Mouse (Mus musculus): ENCODE measurements at regions not wholly inside any gene's neighbourhood (a gene's known extent, or its start where the extent isn't known, plus 50 kb on each side); places are given as distances from the start of the nearest gene placed in this dataset.
A peak's percentile ranks its signal among the peaks of the same experiment; 100 is the strongest.
"Not testable (repeated sequence)": the region's sequence is repeated elsewhere in the genome, so short reads cannot be mapped to it uniquely, and the experiment has no call there.

DNA sequence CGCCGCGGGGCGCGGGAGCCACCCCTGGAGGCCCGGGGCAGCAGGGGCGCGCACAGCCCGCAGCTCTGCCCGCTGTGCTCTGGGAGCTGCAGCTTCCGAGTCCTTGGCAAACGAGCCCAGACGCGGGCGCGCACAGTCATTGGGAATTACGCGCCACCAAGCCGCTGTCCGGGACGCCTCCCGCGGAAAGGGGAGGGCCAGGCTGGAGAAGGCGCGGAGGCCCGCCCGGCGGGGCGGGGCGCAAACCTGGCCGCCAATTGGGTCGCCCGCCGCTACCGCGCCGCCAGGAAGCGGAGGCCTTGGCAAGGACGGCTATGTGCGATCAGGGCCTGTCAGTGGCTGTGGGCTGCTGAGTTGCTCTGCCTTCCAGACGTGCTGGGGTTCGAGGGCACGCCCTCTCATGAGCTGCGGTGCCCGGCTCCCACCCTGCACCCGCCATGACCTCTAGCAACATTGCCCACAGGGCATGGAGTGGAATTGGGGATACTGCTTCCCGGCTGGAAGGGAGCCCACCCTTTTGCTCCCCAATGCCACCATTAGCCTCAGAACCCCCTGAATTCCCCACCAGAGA is 739.1 kb upstream of the Ywhaq start:
- H3K27ac ChIP-seq; H3K4me3 ChIP-seq; intact Hi-C loops (cut with DNase I): not testable (repeated sequence)
- DNase-seq, result peak; percentile 18

DNA sequence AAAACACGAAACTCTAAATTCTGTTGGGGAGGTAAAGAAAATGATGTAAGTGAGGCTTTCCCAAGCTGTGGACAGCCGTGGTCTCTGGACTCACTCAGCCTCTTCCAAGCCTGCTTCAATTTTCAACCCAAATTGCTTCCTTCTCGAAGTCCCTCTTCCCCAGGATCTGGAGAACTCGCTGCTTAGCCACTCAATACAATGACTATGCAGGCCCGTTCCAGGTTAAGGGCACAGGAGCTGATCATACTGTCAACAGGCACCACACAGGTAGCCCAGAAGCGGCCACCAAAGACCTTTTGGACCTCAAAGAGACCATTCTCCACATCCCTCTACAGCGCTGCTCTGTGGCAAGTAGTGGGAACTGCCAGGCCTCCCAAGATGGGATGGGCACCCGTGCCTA is 737.9 kb upstream of the Ywhaq start:
- DNase-seq; H3K27ac ChIP-seq; intact Hi-C loops (cut with DNase I); H3K4me3 ChIP-seq: not testable (repeated sequence)
